Mouse (Mus musculus) splenic B cell, adult 2 months (primary cell): ENCODE results near the gene Comt.

Experiments used
- DNase-seq: peaks from one replicate; pipeline ENCODE4 v3.0.0-alpha.2; 2011; ENCODE audit warnings: low read depth, low spot score
- H3K27me3 ChIP-seq: 2 replicates; pipeline ENCODE4 v1.6.1; 2012; ENCODE audit warnings: mild to moderate bottlenecking, low read length, moderate library complexity, mixed read lengths; ENCODE audit not compliant: control insufficient read depth, poor library complexity, insufficient read depth, severe bottlenecking
- H3K36me3 ChIP-seq: 2 replicates; pipeline ENCODE4 v1.6.1; 2012; ENCODE audit warnings: mild to moderate bottlenecking, low read length, moderate library complexity, mixed read lengths; ENCODE audit not compliant: control insufficient read depth, poor library complexity, insufficient read depth, severe bottlenecking

Comt gene

DNA sequence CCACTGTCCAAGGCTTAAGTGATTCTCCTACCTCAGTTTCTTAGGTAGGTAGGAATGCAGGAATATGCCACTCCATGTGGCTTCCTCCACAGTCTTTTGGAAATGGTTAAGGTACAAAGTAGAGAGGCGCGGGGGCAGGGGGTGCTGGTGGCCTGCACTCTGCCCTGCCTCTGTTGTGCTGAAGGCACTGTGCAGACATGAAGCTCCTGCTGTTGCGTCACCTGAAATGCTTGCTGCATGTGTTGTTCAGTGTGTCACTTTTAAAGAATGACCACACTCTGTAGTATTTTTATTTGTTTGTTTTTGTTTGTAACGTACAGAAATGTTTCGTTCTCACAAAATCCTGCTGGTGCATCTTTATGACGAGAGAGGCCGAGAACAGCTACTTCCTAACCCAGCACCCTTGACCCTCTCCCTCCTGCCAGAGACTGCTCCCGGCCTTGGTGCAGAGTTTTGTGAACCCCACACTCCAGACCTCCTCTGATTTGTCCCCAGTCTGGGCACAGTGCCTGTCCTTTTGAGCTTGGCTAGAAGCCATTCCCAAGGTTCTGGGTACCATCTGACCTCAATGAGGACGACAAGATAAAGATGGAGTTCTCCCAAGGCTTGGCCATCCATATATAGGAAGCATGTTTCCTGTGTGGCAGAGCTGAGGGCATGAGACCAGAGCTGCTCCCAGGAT lies 43.5 kb downstream of the Comt start:
- Histone ChIP-seq H3K36me3 (no peaks in the 10 kb centered on the region), H3K27me3 (no peaks in the 10 kb centered on the region)
- DNase-seq, result no peak

DNA sequence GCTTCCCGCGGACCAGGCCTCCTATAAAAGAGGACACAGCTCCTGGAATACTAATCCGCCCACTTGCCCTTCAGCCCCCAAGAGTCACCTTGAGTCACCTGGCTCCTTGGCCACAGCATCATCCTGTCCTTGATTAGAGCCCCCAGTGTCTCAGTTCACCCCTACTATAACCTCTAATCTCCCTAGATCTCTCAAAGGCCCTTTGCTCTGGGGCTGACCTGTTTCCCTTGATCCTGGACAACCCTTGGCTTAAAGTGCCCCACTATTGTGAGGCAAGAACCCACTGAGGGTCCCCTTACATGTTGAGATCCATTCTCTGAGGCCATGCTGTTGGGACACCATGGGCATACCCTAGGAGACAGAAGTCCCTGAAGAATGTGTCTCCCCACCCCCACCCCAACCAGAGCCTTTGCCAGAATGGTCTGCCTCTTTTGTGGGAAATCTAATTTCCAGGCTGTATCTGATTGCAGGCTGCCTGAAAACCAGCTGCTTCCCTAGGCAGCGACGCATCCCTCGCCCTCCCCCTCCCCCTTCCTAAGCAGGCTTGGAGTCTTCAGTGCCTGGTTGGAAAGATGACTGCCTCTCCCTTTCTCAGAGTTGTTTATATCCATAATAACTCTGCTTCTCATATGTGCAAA lies 44.9 kb downstream of the Comt start:
- no peak for DNase-seq
- Histone ChIP-seq H3K36me3 (no peaks in the 10 kb centered on the region), H3K27me3 (no peaks in the 10 kb centered on the region)

DNA sequence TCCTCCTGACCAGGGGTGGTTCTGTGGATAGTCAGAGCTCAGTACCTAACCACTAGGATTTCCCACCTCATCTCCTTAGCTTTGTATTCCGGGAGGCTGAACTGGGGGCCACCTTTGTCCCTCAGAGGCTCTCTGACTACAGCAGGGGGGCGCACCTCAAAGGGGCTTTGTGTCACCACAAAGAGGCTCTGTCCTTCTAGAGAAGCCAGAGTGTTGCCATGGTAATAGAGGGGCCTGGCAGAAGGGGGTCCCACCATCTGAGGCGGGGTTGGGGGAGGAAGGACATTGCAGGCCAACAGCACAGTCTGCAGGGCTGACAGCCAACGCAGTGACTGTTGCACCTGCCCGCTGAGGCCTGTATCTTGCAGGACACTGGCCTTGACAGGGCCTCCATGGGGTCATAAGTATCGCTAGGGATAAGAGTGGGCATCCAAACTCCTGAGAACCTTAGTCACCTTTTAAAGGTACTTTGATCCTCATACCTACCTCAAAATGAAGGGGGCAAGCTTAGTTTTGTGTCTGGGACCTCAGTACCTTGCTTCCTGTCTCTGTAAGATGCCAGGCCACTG lies 46.1 kb downstream of the Comt start:
- no peaks in the 10 kb centered on the region for H3K27me3 ChIP-seq

DNA sequence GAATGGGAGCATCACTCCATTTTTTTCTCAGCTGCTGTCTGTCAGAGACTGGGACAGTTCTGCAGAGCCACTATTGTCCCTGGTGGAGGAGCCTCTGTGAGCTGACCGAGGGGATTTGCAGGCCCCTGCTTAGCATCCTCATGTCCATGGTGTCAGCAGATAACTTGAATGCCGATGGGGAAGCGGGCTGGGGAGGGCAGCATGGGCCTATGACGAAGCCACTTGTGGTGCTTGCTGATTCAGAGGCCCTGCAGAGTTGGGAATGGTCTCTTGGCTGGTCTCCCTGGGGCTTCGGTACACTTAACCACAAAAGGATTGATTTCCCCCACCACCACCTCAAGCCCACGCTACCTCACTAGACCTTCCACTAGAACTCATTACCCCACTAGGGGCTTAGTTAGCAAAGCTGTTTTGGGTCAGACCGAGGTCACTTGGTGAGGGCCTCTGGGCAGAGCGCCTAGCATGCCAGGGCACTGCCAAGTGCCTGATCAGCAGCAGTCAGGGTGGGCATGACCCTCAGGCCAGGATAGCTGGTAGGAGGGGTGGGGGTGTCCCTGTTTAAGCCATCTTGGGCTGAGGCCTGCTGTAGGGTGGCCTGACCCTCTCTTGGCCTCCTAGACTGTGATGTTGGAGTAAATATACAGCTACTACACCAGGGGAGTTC lies 47.2 kb downstream of the Comt start:
- H3K27me3 ChIP-seq, result no peaks in the 10 kb centered on the region
- DNase-seq, result no peak
- no peaks in the 10 kb centered on the region for H3K36me3 ChIP-seq

More for the DNA sequence above, 46.1 kb downstream of the Comt start:
- H3K36me3 ChIP-seq, result no peaks in the 10 kb centered on the region
- no peak for DNase-seq

DNA sequence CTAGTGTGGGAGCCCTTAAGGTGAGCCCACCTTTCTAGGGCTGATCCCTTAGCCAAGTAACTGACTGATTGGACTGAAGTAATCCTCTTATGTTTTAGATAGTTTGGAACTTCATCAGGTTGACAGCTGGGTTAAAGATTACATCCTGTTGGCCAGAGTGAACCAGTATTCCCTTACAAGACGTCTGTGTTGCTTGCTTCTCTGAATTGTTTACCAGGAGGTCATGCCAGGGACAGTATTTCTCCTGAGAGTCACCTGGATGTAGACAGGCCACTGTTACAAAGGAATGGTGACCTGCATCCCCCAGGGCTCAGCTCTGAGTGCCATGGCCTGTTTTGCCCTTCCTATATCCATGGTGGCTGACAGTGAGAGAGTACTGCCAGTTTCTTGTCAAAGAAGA lies 48.2 kb downstream of the Comt start:
- H3K36me3 ChIP-seq, result no peaks in the 10 kb centered on the region
- no peak for DNase-seq
- no peaks in the 10 kb centered on the region for H3K27me3 ChIP-seq

DNA sequence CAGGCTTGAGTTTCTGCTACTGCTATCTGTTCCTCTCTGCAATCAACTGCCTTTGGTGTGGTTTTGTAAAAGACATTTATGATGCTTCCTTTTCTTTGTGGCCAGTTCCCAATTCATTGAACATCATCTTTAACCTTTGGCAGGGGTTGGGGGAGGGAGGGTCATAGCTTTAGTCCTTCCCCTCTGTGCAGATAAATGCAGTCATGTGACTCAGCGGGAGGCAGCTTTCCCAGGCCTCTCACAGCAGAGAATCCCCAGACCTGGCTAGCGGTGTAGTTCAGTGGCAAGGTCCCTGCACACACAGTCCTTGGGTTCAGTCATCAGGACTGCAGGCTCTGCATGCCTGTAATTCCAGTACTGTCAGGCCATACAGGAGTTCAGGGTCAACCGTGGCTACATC lies 49.4 kb downstream of the Comt start:
- no peak for DNase-seq
- no peaks in the 10 kb centered on the region for H3K36me3 ChIP-seq
- H3K27me3 ChIP-seq, result no peaks in the 10 kb centered on the region

DNA sequence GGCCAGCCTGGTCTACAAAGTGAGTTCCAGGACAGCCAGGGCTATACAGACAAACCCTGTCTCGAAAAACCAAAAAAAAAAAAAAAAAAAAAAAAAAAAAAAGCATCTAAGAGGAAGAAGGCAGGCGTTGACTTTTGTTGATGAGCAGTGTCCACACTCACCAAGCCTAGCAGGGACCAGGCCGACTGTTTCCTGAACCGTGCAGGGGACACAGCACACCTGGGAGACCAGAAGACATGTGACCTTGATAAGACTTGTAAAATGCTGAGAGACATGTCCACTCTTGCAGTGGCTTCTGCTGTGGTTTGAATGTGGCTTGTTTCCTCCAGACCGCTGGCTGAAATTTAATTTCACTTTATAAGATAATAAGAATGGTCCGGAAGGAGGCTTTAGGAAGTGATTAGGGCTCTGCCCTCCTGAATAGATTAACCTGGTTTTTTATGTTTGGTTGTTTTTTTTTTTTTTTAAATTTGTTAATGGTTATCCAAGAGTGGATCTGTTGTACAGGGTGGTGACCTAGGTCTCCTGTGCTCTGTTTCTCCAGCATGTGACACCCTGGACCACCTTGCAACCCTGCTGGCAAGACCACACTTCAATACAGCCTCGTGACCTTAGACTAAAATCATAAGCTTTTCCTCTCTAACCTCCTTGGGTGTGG lies 50.2 kb downstream of the Comt start:
- no peaks in the 10 kb centered on the region for H3K36me3 ChIP-seq
- no peaks in the 10 kb centered on the region for H3K27me3 ChIP-seq
- no peak for DNase-seq

DNA sequence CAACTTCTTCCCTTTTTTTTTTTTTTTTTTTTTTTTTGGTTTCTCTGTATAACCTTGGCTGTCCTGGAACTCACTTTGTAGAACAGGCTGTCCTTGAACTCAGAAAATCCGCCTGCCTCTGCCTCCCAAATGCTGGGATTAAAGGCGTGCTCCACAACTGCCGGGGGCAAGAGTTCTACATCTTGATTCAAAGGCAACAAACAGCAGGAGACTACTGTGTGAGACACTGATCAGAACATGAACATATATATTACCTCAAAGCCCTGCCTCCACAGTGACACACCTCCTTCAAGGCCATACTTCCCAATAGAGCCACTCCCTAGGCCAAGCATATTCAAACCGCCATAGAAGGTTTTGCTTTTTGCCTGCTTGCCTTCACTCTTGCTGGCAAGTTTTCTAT lies 53.0 kb downstream of the Comt start:
- no peaks in the 10 kb centered on the region for H3K36me3 ChIP-seq
- H3K27me3 ChIP-seq, result no peaks in the 10 kb centered on the region
- no peak for DNase-seq

DNA sequence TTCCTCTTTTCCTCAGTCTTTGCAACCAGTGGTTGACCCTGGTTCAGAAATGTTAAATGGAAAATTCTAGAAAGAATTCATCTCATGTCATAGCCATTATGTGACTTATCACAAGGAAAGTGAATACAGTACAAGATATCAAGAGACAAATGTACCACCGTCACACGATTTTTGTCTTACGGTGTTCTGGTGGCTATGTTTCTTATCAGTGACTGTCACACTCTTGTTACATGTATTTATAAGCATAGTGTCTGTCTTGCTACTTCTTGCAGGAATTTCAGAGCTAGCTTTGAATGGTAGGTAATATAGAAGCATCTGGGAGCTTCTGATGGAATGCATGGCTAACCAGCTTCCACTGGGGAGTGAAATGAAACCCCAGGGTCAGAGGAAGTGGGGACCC lies 56.5 kb downstream of the Comt start:
- no peak for DNase-seq
- Histone ChIP-seq H3K36me3 (no peaks in the 10 kb centered on the region), H3K27me3 (no peaks in the 10 kb centered on the region; the same call in 1 of the 2 replicates)

DNA sequence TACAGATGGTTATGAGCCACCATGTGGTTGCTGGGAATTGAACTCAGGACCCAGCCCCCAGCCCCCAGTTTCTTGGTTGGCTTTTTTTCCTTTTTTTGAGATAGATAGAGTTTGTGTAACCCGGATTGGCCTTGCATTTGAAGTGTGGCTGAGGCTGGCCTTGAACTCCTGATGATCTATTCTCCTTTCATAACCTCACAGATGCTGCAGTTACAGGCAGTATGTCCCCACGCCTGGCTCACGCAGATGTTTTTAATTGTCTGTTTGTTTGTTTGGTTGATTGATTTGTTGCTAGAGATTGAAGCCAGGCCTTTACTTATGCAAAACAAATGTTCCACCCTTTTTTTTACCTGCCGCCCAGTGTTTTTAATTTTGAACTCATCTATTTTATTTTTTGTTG lies 59.8 kb downstream of the Comt start:
- no peaks in the 10 kb centered on the region for H3K36me3 ChIP-seq
- no peak for DNase-seq
- no peaks in the 10 kb centered on the region; the same call in none of the 2 replicates for H3K27me3 ChIP-seq

DNA sequence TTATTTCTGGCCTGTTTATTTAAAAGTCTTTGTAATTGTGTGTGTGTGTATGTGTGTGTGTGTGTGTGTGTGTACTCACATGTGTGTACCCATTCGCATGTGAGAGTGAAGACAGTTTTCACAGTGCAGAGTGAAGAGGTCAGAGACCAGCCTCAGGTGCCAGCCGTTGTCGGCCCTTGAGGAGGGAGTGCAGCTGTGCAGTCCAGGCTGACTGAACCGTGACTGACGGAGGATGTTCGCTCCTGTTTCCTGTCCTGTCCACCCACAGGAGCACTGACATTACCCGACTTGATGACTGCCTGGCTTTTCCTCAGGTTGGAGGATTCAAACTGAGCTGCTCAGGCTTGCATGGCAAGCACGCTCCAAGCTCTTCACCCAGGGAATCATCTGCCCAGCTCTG lies 63.7 kb downstream of the Comt start:
- H3K27me3 ChIP-seq, result no peaks in the 10 kb centered on the region; the same call in none of the 2 replicates

DNA sequence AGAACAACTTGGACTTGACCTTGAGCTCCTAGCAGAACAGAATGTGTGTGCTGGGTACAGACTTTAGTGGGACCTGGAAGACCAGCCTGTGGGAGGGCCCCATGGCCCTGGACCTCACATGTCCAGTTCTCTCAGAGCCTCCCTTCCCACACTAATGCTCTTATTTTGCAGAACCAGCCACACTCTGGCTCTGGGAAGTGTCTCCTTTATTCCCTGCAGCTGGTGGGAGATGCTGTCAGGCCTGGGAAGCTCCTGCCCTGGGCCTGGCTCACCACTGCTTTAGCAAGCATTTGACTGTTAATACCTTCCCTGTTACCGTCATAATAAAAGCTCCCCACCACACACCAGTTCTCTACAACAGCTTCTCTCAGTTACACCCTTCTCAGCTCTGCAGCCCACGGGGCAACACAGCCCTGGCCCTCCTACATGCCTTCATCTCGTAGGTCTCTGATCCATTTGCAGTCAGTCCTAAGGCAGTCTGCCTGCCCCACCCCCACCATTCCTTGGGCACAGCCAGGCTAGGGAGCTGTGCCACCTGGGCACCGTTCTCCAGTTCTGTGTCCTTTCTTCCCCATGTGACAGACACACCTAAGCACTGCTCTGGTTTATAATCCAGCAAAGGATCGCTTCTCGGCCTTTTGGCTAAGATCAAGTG lies 66.4 kb downstream of the Comt start:
- DNase-seq, result no peak
- H3K27me3 ChIP-seq, result no peaks in the 10 kb centered on the region; the same call in 1 of the 2 replicates
- H3K36me3 ChIP-seq, result no peaks in the 10 kb centered on the region

More for the DNA sequence above, 63.7 kb downstream of the Comt start:
- DNase-seq, result no peak
- no peaks in the 10 kb centered on the region for H3K36me3 ChIP-seq

DNA sequence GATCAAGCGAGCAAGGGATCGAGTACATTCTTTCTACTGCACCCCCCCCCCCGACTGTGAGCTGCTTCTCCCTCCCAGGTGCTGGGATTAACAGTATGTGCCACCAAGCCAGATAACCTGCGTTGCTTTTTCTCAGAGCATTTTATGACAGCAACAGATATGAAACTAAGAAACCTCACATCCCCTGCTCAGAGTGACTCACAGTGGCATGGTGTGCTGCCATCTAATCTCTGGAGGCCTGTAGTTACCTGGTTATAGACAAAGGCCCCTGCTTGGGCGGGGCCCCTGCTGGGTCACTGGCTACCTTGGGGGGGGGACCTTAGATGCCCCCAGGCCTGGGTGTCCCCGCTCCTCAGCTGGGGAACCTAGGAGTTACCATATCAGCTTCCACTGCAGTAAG lies 68.7 kb downstream of the Comt start:
- no peaks in the 10 kb centered on the region for H3K36me3 ChIP-seq
- H3K27me3 ChIP-seq, result no peaks in the 10 kb centered on the region
- no peak for DNase-seq

DNA sequence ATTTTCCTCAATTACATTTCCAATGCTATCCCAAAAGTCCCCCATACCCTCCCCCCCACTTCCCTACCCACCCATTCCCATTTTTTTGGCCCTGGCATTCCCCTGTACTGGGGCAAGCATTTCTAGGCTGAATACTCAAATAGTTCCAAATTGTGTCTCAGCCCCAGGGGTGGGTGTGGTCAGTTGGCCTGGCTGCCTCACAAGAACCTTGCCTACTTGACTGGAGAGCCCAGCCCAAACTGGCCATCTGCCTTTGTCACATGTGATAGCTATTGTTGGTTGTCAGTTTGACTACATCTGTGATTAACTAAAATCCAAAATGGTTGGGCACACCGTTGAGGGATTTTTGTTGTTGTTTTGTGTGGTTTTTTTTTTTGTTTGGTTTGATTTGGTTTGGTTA lies 69.7 kb downstream of the Comt start:
- Histone ChIP-seq H3K27me3 (no peaks in the 10 kb centered on the region), H3K36me3 (no peaks in the 10 kb centered on the region)
- no peak for DNase-seq
